Mouse (Mus musculus) heart, postnatal 0 days (tissue): ENCODE results near the gene Gm10135.
"Not testable (repeated sequence)": the region's sequence is repeated elsewhere in the genome, so short reads cannot be mapped to it uniquely, and the experiment has no call there.

Experiments
- CTCF ChIP-seq: IDR thresholded peaks from 2 replicates; pipeline ENCODE4 v1.5.1; 2016; ENCODE audit warnings: antibody characterized with exemption, control low read depth, low read depth
- EP300 ChIP-seq: IDR thresholded peaks from 2 replicates; pipeline ENCODE4 v1.6.1; 2016; ENCODE audit warnings: antibody characterized with exemption, low read depth

DNA sequence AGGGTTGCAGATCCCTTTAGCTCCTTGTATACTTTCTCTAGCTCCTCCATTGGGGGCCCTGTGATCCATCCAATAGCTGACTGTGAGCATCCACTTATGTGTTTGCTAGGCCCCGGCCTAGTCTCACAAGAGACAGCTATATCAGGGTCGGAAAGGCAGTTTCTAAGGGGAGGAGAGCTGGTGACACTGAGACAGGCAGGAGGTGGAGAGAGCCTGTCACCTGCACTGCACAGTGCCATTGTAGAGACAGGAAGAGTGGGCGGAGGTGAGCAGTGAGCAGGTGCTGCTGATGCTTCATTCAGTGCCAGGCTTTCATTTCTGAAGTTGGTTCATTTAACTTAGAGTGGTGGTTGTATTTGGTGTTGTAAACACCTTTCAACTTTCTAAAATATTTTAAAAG is 36.1 kb downstream of the Gm10135 start:
- TF ChIP-seq CTCF, EP300: not testable (repeated sequence)
